Comparison of ENCODE assay signal across 9 mouse cellular contexts in genomic region chr17:53479604-53480041, GRCm38 (mm10). TPM values are rescaled to one million over a fixed set of nuclear protein-coding genes. Genes with fewer than 3 reads are reported as not detected.
DNase-seq lines count a peak whose midpoint lies in the region; ATAC-seq and TF ChIP-seq lines count a peak whose summit lies in the region.
"Had no signal": no experiment of that assay in that cellular context is flagged by ENCODE, and none has a peak within 500 bp of the region (broad histone marks: within the 10 kb centered on the region; RNA-seq: fewer than 3 reads in every experiment).

No protein-coding gene starts in this region.

- H3K4me2 ChIP-seq in heart, embryonic 14.5 days (ENCODE audit: low read length) = peak overlapping the region; percentile 80
- peak overlapping the region; percentile 78 for H3K4me2 ChIP-seq in liver, embryonic 12.5 days
- peak overlapping the region; percentile 88 for H3K4me2 ChIP-seq in myocyte (ENCODE audit: low read depth)

- peaks cover 50% of the 10 kb centered on the region for H3K79me2 ChIP-seq in myocyte (ENCODE audit: control insufficient read depth, insufficient read depth)

- TF ChIP-seq POLR2A in embryonic fibroblast, embryonic 13.5 days (IDR thresholded peaks at IDR 0.05; ENCODE audit: low read depth, low read length) = no peak
- no peak for TF ChIP-seq POLR2A in myocyte (IDR thresholded peaks at IDR 0.05; ENCODE audit: insufficient read length, low read depth)

- no peaks in the 10 kb centered on the region for H3K27me3 ChIP-seq in heart, embryonic 14.5 days (ENCODE audit: control insufficient read depth, insufficient read depth, low read length)
- H3K27me3 ChIP-seq in liver, embryonic 12.5 days (replicated peaks) = no peaks in the 10 kb centered on the region
- H3K27me3 ChIP-seq in myocyte (ENCODE audit: control insufficient read depth, insufficient read depth, insufficient read length) = no peaks in the 10 kb centered on the region

- peak overlapping the region; percentile 54 for H3ac ChIP-seq in myocyte (ENCODE audit: control insufficient read depth, insufficient read length)

- 1% methylated on average over 27 of the region's 33 CpGs for WGBS in heart, embryonic 14.5 days
- under 1% methylated on average over 33 of the region's 33 CpGs for WGBS in liver, embryonic 12.5 days (ENCODE audit: insufficient replicate concordance)

- H3K9me3 ChIP-seq in heart, embryonic 14.5 days (ENCODE audit: control insufficient read depth, low read length) = no peaks in the 10 kb centered on the region
- H3K9me3 ChIP-seq in liver, embryonic 12.5 days (replicated peaks) = no peaks in the 10 kb centered on the region

- H3K27ac ChIP-seq in embryonic fibroblast, embryonic 13.5 days (ENCODE audit: insufficient read depth, low read length) = peak overlapping the region; percentile 96
- H3K27ac ChIP-seq in heart, embryonic 14.5 days (replicated peaks in 1 of 2; ENCODE audit: control insufficient read depth in 1 of 2, insufficient read depth in 1 of 2, low read depth in 2 of 2, low read length in 2 of 2) = peak overlapping the region; percentile 96 to 97
- H3K27ac ChIP-seq in liver, embryonic 12.5 days = peak overlapping the region; percentile 100

- peaks cover 4% of the 10 kb centered on the region for H3K4me1 ChIP-seq in embryonic fibroblast, embryonic 13.5 days (ENCODE audit: control insufficient read depth, insufficient read depth, low read length)
- H3K4me1 ChIP-seq in heart, embryonic 14.5 days (ENCODE audit: control insufficient read depth in 2 of 2, insufficient read depth in 2 of 2, low read length in 2 of 2) = peaks cover 2 to 24% of the 10 kb centered on the region in 2 experiments
- H3K4me1 ChIP-seq in liver, embryonic 12.5 days = peaks cover 30% of the 10 kb centered on the region

- TF ChIP-seq CTCF in embryonic fibroblast, embryonic 13.5 days (IDR thresholded peaks at IDR 0.05; ENCODE audit: borderline replicate concordance, insufficient read depth, low read length) = no peak

- H3K4me3 ChIP-seq in embryonic fibroblast, embryonic 13.5 days (ENCODE audit: insufficient read depth, low read length) = peak overlapping the region; percentile 97
- H3K4me3 ChIP-seq in heart, embryonic 14.5 days (ENCODE audit: control insufficient read depth in 1 of 2, insufficient read depth in 1 of 2, low read depth in 1 of 2, low read length in 2 of 2) = peak overlapping the region; percentile 77 to 91
- peak overlapping the region; percentile 99 for H3K4me3 ChIP-seq in liver, embryonic 12.5 days
- peak overlapping the region; percentile 57 for H3K4me3 ChIP-seq in myocyte

- peaks cover 10% of the 10 kb centered on the region for H3K36me3 ChIP-seq in heart, embryonic 14.5 days (ENCODE audit: control insufficient read depth, insufficient read depth, low read length)
- H3K36me3 ChIP-seq in liver, embryonic 12.5 days = peaks cover 10% of the 10 kb centered on the region
- peaks cover 6% of the 10 kb centered on the region for H3K36me3 ChIP-seq in myocyte (ENCODE audit: control insufficient read depth, insufficient read depth)

- peak overlapping the region; percentile 86 for H3K9ac ChIP-seq in heart, embryonic 14.5 days (ENCODE audit: low read length)
- peak overlapping the region; percentile 97 for H3K9ac ChIP-seq in liver, embryonic 12.5 days

- peak; percentile 50 to 51 for DNase-seq in CD8-positive naive resting alpha-beta T cell, adult 2 months (ENCODE audit: low read depth in 2 of 2, low spot score in 2 of 2)
- DNase-seq in adrenal gland, postnatal 10 days = peak; percentile 72
- peak; percentile 63 for DNase-seq in kidney, postnatal 14 days
- DNase-seq in testis, postnatal 10 days (ENCODE audit: low spot score) = peak; percentile 73

- peak; percentile 17 for ATAC-seq in heart, embryonic 14.5 days (ENCODE audit: insufficient number of reproducible peaks, insufficient read depth, low FRiP score, low read depth)
- peak; percentile 1; the same call in 1 of the 2 replicates for ATAC-seq in liver, embryonic 12.5 days

TF ChIP-seq in myocyte, 11 proteins besides CTCF, POLR2A, EP300 and RAD21:
- TF ChIP-seq TCF3 (IDR thresholded peaks at IDR 0.05; ENCODE audit: insufficient read length, low read depth) (no peak), SRF (IDR thresholded peaks at IDR 0.05; ENCODE audit: control insufficient read depth, insufficient read length, low read depth) (no peak), E2F4 (IDR thresholded peaks at IDR 0.05; ENCODE audit: insufficient read depth) (no peak), REST (IDR thresholded peaks at IDR 0.05; ENCODE audit: insufficient read depth, insufficient read length) (no peak), MAX (IDR thresholded peaks at IDR 0.05; ENCODE audit: low read depth) (no peak), POLR2AphosphoS2 (IDR thresholded peaks at IDR 0.05; ENCODE audit: insufficient read length, low read depth) (peak; percentile 6), TCF12 (IDR thresholded peaks at IDR 0.05; ENCODE audit: insufficient read depth, poor library complexity, severe bottlenecking) (no peak)

RNA-seq across cellular contexts. Expression of gene Rab5a, which starts 0.6 kb away (rescaled TPM):
- 10 to 100 TPM; 73.3 to 79.8 TPM for total RNA-seq in adrenal gland, postnatal 10 days (2021)
- polyA plus RNA-seq in embryonic fibroblast, embryonic 13.5 days (2011; ENCODE audit: insufficient read length, low read depth, missing spikeins) = 68.7 and 72.6 TPM in 2 replicates
- polyA plus RNA-seq in heart, embryonic 14.5 days (2014; fragmentation: Nextera tagmentation; extraction: Ambion mirVana) = 79.3 and 80.4 TPM in 2 replicates
- polyA plus RNA-seq in liver, embryonic 12.5 days (2016; fragmentation: Nextera tagmentation; extraction: Ambion mirVana) = 49.4 and 50.1 TPM in 2 replicates
- 26.6 TPM for polyA plus RNA-seq in myocyte (2012; fragmentation: generic; extraction: Trizol)

RNA-seq across cellular contexts. Expression of gene Efhb, which starts 16.5 kb away (rescaled TPM):
- under 1 TPM; 0.67 to 0.69 TPM for total RNA-seq in adrenal gland, postnatal 10 days (2021)
- polyA plus RNA-seq in embryonic fibroblast, embryonic 13.5 days (2011; ENCODE audit: insufficient read length, low read depth, missing spikeins) = 0.23 and 0.32 TPM in 2 replicates
- polyA plus RNA-seq in heart, embryonic 14.5 days (2014; fragmentation: Nextera tagmentation; extraction: Ambion mirVana) = 0.38 and 0.42 TPM in 2 replicates
- 0.05 and 0.06 TPM in 2 replicates for polyA plus RNA-seq in liver, embryonic 12.5 days (2016; fragmentation: Nextera tagmentation; extraction: Ambion mirVana)
- 0.01 TPM for polyA plus RNA-seq in myocyte (2012; fragmentation: generic; extraction: Trizol)

RNA-seq across cellular contexts. Expression of gene Pp2d1, which starts 59.6 kb away (rescaled TPM):
- not detected for total RNA-seq in adrenal gland, postnatal 10 days (2021)
- polyA plus RNA-seq in embryonic fibroblast, embryonic 13.5 days (2011; ENCODE audit: insufficient read length, low read depth, missing spikeins) = 0.35 TPM in 1 of 2 replicates, not detected in the other
- 0.32 and 0.40 TPM in 2 replicates for polyA plus RNA-seq in heart, embryonic 14.5 days (2014; fragmentation: Nextera tagmentation; extraction: Ambion mirVana)
- polyA plus RNA-seq in liver, embryonic 12.5 days (2016; fragmentation: Nextera tagmentation; extraction: Ambion mirVana) = 0.14 and 0.21 TPM in 2 replicates
- polyA plus RNA-seq in myocyte (2012; fragmentation: generic; extraction: Trizol) = 0.12 TPM
- total RNA-seq: heart, postnatal 14 days had no signal

Comparison
In these comparisons a context has a peak if more than half of its experiments do, and no peak if none do; other contexts are left out.
1. Peak in every context shown above with its lines: DNase-seq, ATAC-seq, H3K4me3 ChIP-seq and H3K27ac ChIP-seq.